Mouse (Mus musculus) hindbrain, embryonic 11.5 days (tissue): ENCODE data around the gene Pax6. TPM values are rescaled to one million over a fixed set of nuclear protein-coding genes. Genes with fewer than 3 reads are reported as not detected.

Experiments used
- ATAC-seq: fragments of 200-750 bp; cut with Nextera tagmentation; 2 replicates; pipeline ENCODE4 v1.8.0; 2017; ENCODE audit warnings: mild to moderate bottlenecking, moderate TSS enrichment, moderate library complexity; ENCODE audit not compliant: low FRiP score
- DNase-seq: peaks from one replicate; pipeline ENCODE4 v3.0.0-alpha.2; 2015; ENCODE audit warnings: low spot score
- H3K27ac ChIP-seq: fragments of 300-500 bp; sonication (generic); 2 replicates; pipeline ENCODE4 v1.5.1; 2014; ENCODE audit warnings: mild to moderate bottlenecking, low read depth, low read length
- H3K27me3 ChIP-seq: fragments of 300-500 bp; sonication (generic); 2 replicates; pipeline ENCODE4 v1.6.1; 2014; ENCODE audit warnings: mild to moderate bottlenecking, low read length, moderate library complexity, mixed read lengths; ENCODE audit not compliant: control insufficient read depth, insufficient read depth
- H3K36me3 ChIP-seq: fragments of 300-500 bp; sonication (generic); 2 replicates; pipeline ENCODE4 v1.6.1; 2014; ENCODE audit warnings: mild to moderate bottlenecking, low read length, moderate library complexity, mixed read lengths; ENCODE audit not compliant: control insufficient read depth, insufficient read depth
- H3K4me1 ChIP-seq: fragments of 300-500 bp; sonication (generic); replicated peaks from 2 replicates; pipeline ENCODE4 v1.6.1; 2014; ENCODE audit warnings: low read length, mixed read lengths; ENCODE audit not compliant: control insufficient read depth, insufficient read depth
- H3K4me2 ChIP-seq: fragments of 300-500 bp; sonication (generic); replicated peaks from 2 replicates; pipeline ENCODE4 v1.6.1; 2014; ENCODE audit warnings: mild to moderate bottlenecking, low read depth, low read length
- H3K4me3 ChIP-seq: fragments of 300-500 bp; sonication (generic); 2 replicates; pipeline ENCODE4 v1.5.1; 2014; ENCODE audit warnings: low read depth, low read length
- H3K9ac ChIP-seq: fragments of 300-500 bp; sonication (generic); 2 replicates; pipeline ENCODE4 v1.6.1; 2014; ENCODE audit warnings: low read depth, low read length
- H3K9me3 ChIP-seq: fragments of 300-500 bp; sonication (generic); 2 replicates; pipeline ENCODE4 v1.6.1; 2016; ENCODE audit warnings: low read length; ENCODE audit not compliant: control insufficient read depth
- WGBS: fragments of 180-500 bp; shearing (Covaris S2); extraction: QIAGEN DNeasy Blood & Tissue Kit; methylation state at CpG from one replicate; pipeline ENCODE4 v1.1.7; 2014; 5-methylcytosine and 5-hydroxymethylcytosine counted together
- polyA plus RNA-seq: library from polyadenylated mRNA; unstranded; fragments of >200 nt; fragmentation: Nextera tagmentation; extraction: Ambion mirVana; gene quantifications from 2 replicates; pipeline ENCODE4 v1.2.1, GENCODE M21; 2014

The Pax6 gene
- polyA plus RNA-seq, 1 experiment from 2014 or later: 26.8 TPM

- ATAC-seq: no peak
- Histone ChIP-seq H3K4me3 (no peak overlapping the region), H3K27ac (no peak overlapping the region), H3K9me3 (no peaks in the 10 kb centered on the region), H3K27me3 (peaks cover 56% of the 10 kb centered on the region), H3K9ac (no peak overlapping the region), H3K36me3 (no peaks in the 10 kb centered on the region), H3K4me1 (peaks cover 16% of the 10 kb centered on the region), H3K4me2 (no peak overlapping the region)
- WGBS: 24% methylated on average over 11 of the region's 11 CpGs
- peak; percentile 50 for DNase-seq
Observed at GRCm38 (mm10) chr2:105684991-105685650, 16.4 kb downstream of the Pax6 start.

GRCm38 (mm10) chr2:105685651-105686050 is 17.0 kb downstream of the Pax6 start:
- Histone ChIP-seq H3K4me3 (no peak overlapping the region), H3K9ac (no peak overlapping the region), H3K9me3 (no peaks in the 10 kb centered on the region), H3K27me3 (peaks cover 56% of the 10 kb centered on the region), H3K4me1 (peaks cover 14% of the 10 kb centered on the region), H3K36me3 (no peaks in the 10 kb centered on the region), H3K4me2 (no peak overlapping the region), H3K27ac (no peak overlapping the region)
- DNase-seq (peak; percentile 36), ATAC-seq (no peak)
- 28% methylated on average over 11 of the region's 11 CpGs for WGBS

GRCm38 (mm10) chr2:105686363-105687316 is 17.9 kb downstream of the Pax6 start:
- WGBS: 5% methylated on average over 36 of the region's 36 CpGs
- Histone ChIP-seq H3K9me3 (no peaks in the 10 kb centered on the region), H3K36me3 (no peaks in the 10 kb centered on the region), H3K4me2 (peak overlapping the region; percentile 19), H3K4me3 (no peak overlapping the region), H3K9ac (no peak overlapping the region), H3K27me3 (peaks cover 46% of the 10 kb centered on the region), H3K4me1 (peaks cover 13% of the 10 kb centered on the region), H3K27ac (no peak overlapping the region)
- peak; percentile 54 for DNase-seq
- no peak for ATAC-seq

GRCm38 (mm10) chr2:105687317-105687991 is 18.8 kb downstream of the Pax6 start:
- 0 out of 2 replicates have a peak, but pooled peaks have one; percentile 8 for ATAC-seq
- Histone ChIP-seq H3K9ac (peak overlapping the region; percentile 38; the same call in 1 of the 2 replicates), H3K27ac (0 out of 2 replicates have a peak overlapping the region, but pooled peaks have one; percentile 56), H3K9me3 (no peaks in the 10 kb centered on the region), H3K36me3 (no peaks in the 10 kb centered on the region), H3K4me1 (peaks cover 10% of the 10 kb centered on the region), H3K27me3 (peaks cover 44% of the 10 kb centered on the region), H3K4me2 (peak overlapping the region; percentile 32), H3K4me3 (peak overlapping the region; percentile 15; the same call in 1 of the 2 replicates)
- WGBS: 7% methylated on average over 13 of the region's 13 CpGs
- DNase-seq: peak; percentile 76

- 2% methylated on average over 17 of the region's 17 CpGs for WGBS
- Histone ChIP-seq H3K4me2 (peak overlapping the region; percentile 32), H3K4me3 (peak overlapping the region; percentile 15; the same call in 1 of the 2 replicates), H3K27me3 (peaks cover 46% of the 10 kb centered on the region), H3K4me1 (peaks cover 10% of the 10 kb centered on the region), H3K36me3 (no peaks in the 10 kb centered on the region), H3K27ac (0 out of 2 replicates have a peak overlapping the region, but pooled peaks have one; percentile 56), H3K9me3 (no peaks in the 10 kb centered on the region), H3K9ac (peak overlapping the region; percentile 38; the same call in 1 of the 2 replicates)
- ATAC-seq: no peak
- DNase-seq: peak; percentile 64
Observed at GRCm38 (mm10) chr2:105688011-105688410, 19.3 kb downstream of the Pax6 start.

- H3K4me1 ChIP-seq: peaks cover 8% of the 10 kb centered on the region
- H3K4me2 ChIP-seq: peak overlapping the region; percentile 32
- peak; percentile 66 for DNase-seq
- H3K36me3 ChIP-seq: no peaks in the 10 kb centered on the region
- peak overlapping the region; percentile 76 for H3K27ac ChIP-seq
- H3K9me3 ChIP-seq: no peaks in the 10 kb centered on the region
- H3K27me3 ChIP-seq: peaks cover 42% of the 10 kb centered on the region
- WGBS: under 1% methylated on average over 25 of the region's 25 CpGs
- peak overlapping the region; percentile 17; the same call in 1 of the 2 replicates for H3K9ac ChIP-seq
- H3K4me3 ChIP-seq: peak overlapping the region; percentile 19
- ATAC-seq: no peak
Observed at GRCm38 (mm10) chr2:105688436-105689303, 20.0 kb downstream of the Pax6 start.

- Histone ChIP-seq H3K9ac (no peak overlapping the region; the same call in 1 of the 2 replicates), H3K27ac (peak overlapping the region; percentile 76), H3K4me3 (peak overlapping the region; percentile 19), H3K36me3 (no peaks in the 10 kb centered on the region), H3K4me2 (peak overlapping the region; percentile 32), H3K4me1 (peaks cover 8% of the 10 kb centered on the region), H3K27me3 (peaks cover 40% of the 10 kb centered on the region), H3K9me3 (no peaks in the 10 kb centered on the region)
- under 1% methylated on average over 15 of the region's 15 CpGs for WGBS
- ATAC-seq (peak; percentile 52), DNase-seq (peak; percentile 80)
Observed at GRCm38 (mm10) chr2:105689304-105689770, 20.6 kb downstream of the Pax6 start.
